Mouse (Mus musculus) erythroblast, embryonic 14.5 days (primary cell): ENCODE results near the gene Apol6.

Source experiments
- GATA1 ChIP-seq: IDR thresholded peaks from 2 replicates; pipeline ENCODE4 v1.6.1; 2012; ENCODE audit warnings: low read length, inconsistent platforms, mixed read lengths
- TAL1 ChIP-seq: IDR thresholded peaks from 3 replicates; pipeline ENCODE4 v1.6.1; 2012; ENCODE audit warnings: low read length, inconsistent platforms, mixed read lengths

DNA sequence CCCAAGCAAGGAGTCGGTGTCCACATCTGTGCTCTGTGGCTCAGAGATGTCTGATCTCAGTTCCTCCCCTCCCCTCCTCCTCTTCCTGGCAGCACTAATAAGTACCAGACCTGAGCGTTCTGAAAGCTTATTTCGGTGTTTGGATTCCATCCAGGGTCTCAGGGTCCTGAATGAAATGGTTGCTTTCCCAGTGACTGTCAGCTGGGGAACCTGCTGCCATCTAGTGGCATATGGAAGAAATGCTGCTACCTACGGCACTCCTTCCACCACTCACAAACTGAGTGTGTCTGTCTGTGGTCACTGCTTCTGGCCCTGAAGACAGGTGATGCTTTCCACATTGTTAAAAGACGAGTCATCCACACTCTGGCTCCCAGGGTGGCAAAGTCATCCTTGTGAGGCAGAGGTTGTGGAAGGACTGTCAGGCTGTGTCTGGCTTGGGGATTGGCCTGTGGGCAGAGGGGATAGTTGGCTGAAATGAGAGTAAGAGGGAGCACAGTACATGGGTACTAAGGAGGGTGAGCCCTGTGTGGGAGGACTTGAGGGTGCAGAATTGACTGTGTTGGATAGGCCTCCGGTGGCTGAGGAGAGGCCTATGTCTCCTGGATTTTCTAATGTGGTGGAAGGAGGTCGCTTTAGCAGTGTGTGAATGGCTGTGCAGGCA lies 15.1 kb upstream of the Apol6 start:
- TF ChIP-seq GATA1 (no peak), TAL1 (no peak)
